Mouse (Mus musculus): ENCODE results near the gene Ttll1. TPM values are rescaled to one million over a fixed set of nuclear protein-coding genes. Genes with fewer than 3 reads are reported as not detected.

Ttll1 gene
- 8.1 TPM for total RNA-seq (2023)

DNA sequence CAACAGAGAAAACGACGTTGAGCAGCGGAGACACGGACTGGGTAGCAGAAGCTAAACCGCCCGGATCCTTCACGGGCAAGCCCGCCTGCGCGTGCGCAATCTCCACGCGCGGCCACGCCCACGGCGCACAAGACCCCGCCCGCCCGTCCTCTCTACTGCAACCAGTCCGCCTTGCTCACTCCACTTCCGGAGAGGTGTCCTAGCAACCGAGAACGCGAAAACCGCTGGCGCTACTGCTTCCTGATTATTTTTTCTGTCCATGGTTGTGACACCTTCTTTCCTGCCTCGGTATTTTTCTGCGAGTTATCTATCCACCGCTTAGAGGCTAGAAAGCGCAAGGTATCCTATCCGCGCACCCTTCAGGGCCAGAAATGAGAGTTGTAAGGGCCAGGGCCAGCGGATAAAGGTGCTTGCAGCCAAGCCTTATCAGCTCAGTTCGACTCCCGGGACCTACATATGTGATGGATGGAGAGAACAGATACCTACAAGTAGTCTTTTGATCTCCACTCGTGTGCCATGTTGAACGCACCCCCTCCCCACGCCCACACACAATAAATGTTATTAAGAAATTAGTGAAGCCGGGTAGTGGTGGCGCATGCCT, at the start of gene Ttll1:
TSS of gene Ttll1 (minus strand) at position 89 of the 601 bp plus-strand sequence.

DNA sequence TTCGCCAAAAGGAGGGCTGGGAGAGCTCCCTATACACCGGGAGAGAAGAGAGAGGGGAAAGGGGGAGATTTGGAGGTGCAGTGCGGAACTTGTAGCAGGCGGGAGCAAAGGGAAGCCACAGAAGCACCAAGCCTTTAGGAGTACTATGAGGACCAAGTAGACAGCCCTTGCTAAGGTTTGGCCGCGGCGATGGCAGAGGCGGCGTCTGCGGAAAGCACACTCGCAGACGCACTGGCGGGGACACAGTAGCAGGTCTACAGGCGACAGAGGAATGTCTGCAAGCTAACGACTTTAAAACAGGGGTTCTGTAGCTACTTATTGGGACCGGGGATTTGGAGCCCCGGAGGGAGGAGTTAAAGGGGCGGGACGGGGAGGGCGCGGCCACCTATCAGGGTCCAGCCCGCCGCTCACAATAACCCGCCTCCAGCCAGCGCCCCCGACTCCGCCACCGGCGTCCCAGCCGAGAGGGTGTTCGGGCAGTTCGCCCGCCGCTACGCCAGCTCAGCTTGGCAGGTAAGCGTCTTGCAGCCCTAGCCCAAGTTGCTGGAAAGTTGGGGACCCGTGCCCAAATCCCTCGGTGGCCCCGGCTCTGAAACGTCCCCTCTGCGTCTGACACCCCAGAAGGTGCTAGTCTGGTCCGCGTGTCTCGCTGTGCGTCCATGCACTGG, 15.9 kb upstream of the Ttll1 start, which contains the start of gene Bik:
TSS of gene Bik (plus strand) at position 439 of the 668 bp plus-strand sequence.

DNA sequence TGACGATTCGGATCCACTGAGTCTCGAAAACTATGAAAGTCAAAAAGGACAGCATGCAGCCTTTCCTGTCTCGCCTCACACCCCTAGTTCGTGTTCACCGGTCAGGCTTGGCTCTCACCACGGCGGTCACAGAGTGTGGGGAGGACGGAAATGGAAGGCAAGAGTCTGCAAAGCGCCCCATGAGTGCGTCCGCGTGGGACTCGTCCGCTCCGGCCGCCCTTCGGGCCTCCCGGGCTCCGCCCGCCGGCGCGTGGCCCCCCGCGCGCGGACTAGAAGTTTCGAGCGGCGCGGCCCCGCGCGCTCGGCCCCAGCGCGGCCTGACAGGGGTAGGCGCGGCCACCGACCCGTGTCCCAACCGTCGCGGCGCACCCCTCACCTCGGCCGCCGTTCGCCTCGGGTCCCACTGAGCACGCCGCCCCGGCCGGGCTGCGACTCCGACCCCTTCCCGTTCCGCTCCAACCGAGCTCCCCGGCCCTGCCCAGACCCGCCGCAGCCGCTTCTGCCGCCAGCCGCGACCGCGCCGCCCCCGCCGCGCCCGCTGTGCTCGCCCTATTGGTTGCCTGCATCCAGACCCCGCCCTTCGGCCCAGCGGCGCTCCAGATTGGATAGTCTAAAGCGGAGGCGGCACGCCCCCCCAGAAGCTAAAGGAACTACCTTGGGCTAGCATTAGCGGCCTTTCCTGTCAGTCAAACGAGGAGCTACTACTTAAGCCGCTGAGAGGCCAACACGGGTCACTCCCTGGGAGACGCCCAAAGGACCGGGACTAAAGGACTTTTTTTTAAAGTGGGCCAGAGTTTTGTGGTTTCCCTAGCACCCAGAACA, 46.4 kb downstream of the Ttll1 start, which contains the start of gene Pacsin2:
TSS of gene Pacsin2 (minus strand) at position 524 of the 822 bp plus-strand sequence.

Other genes with a start within 250 kb of the Ttll1 start
- gene Arfgap3, start 160.6 kb downstream of the Ttll1 start, total RNA-seq (2023): 8.8 TPM
- gene Pacsin2, start 46.3 kb downstream of the Ttll1 start, total RNA-seq (2023): 28.1 TPM
- gene Bik, start 16.0 kb upstream of the Ttll1 start, total RNA-seq (2023): 2.5 TPM
- 114 TPM for gene Tspo, start 52.7 kb upstream of the Ttll1 start, total RNA-seq (2023)
- gene Mcat, start 52.9 kb upstream of the Ttll1 start, total RNA-seq (2023): 16.2 TPM
- 21.7 TPM for gene Ttll12, start 84.3 kb upstream of the Ttll1 start, total RNA-seq (2023)
- not detected for gene Scube1, start 214.1 kb upstream of the Ttll1 start, total RNA-seq (2023)

Measured in CD4-positive naive resting alpha-beta T cell, adult 57 days (primary cell).